Comparison of ENCODE assay signal across 16 mouse cellular contexts in the genomic region with DNA sequence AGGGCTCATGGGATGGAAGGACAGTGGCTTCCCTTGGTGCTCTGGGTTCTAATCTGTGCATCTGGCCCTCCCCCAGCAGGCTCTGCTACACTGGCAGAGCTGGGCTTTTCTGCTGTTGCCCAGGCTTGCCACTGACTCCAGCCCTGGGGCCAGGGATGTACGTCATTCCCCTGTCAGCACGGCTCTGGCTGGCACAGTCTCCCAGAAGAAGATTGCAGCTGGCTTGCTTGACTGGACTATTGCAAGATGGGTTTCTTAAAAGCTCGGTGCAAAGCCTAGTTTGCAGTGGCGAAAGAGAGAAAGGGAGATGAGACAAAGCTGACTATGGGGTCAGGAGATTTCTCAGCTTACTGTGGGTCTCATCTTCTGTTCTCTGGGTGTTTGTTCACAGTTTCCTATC. TPM values are rescaled to one million over a fixed set of nuclear protein-coding genes. Genes with fewer than 3 reads are reported as not detected.
DNase-seq lines count a peak whose midpoint lies in the region.
"Had no signal": no experiment of that assay in that cellular context is flagged by ENCODE, and none has a peak within 500 bp of the region (broad histone marks: within the 10 kb centered on the region; RNA-seq: fewer than 3 reads in every experiment).

No protein-coding gene starts in this region.

- intact Hi-C loops in heart, postnatal 10 days (cut with DNase I), result no loop called here

- peak; percentile 23 to 53 for DNase-seq in adrenal gland, adult (ENCODE audit: inconsistent age in 2 of 2, low spot score in 1 of 2)
- no peak for DNase-seq in adrenal gland, adult 18-20 months (ENCODE audit: low spot score in 2 of 2)
- peak; percentile 26 for DNase-seq in heart, postnatal 4 days
- DNase-seq in heart, postnatal 10 days, result no peak
- DNase-seq in adipocyte (ENCODE audit: low spot score), result peak; percentile 87
- DNase-seq in adrenal gland, postnatal 36 days, result peak; percentile 24 to 35
- no peak for DNase-seq in left cerebral cortex, adult 9 months (ENCODE audit: low spot score in 2 of 2)
- no peak for DNase-seq in ovary, adult 18-20 months (ENCODE audit: low spot score)
- DNase-seq: cerebellum, adult 11 months; cerebellum, adult 9-10 months; cerebellum, postnatal 36 days; kidney, adult 11 months; kidney, postnatal 25 days; lung, postnatal 4 days; retina, postnatal 1 day; right cerebral cortex, postnatal 14 days had no signal

RNA-seq across cellular contexts. Expression of a gene that starts 12.1 kb away (rescaled TPM):
- 100 to 1,000 TPM; 112 to 141 TPM for total RNA-seq in adrenal gland, adult 18-20 months (2021)
- total RNA-seq in heart, postnatal 4 days (2021), result 100 to 1,000 TPM; 233 to 244 TPM
- total RNA-seq in heart, postnatal 10 days (2021), result 100 to 1,000 TPM; 229 to 232 TPM
- 100 to 1,000 TPM; 111 to 117 TPM for total RNA-seq in adrenal gland, postnatal 36 days (2021)

Comparison
In these comparisons a context has a peak if more than half of its experiments do, and no peak if none do; other contexts are left out.
1. DNase-seq: peak in adrenal gland, adult (2 of 2), heart, postnatal 4 days (single experiment), adipocyte (single experiment) and adrenal gland, postnatal 36 days (2 of 2); none in adrenal gland, adult 18-20 months (0 of 2), heart, postnatal 10 days (0 of 2), left cerebral cortex, adult 9 months (0 of 2) and ovary, adult 18-20 months (single experiment).